Mouse (Mus musculus) stomach, embryonic 14.5 days (tissue): Measurements from ENCODE around the gene H2al1k. TPM values are rescaled to one million over a fixed set of nuclear protein-coding genes. Genes with fewer than 3 reads are reported as not detected.
"Not testable (repeated sequence)": the region's sequence is repeated elsewhere in the genome, so short reads cannot be mapped to it uniquely, and the experiment has no call there.

Source experiments
- ATAC-seq: fragments of 200-750 bp; cut with Nextera tagmentation; 2 replicates; pipeline ENCODE4 v1.8.0; 2017; ENCODE audit warnings: low read depth, moderate TSS enrichment; ENCODE audit not compliant: insufficient number of reproducible peaks, insufficient read depth, low FRiP score
- H3K27ac ChIP-seq: fragments of 300-500 bp; sonication (generic); 2 replicates; pipeline ENCODE4 v1.5.1; 2014; ENCODE audit warnings: mild to moderate bottlenecking, low read length, moderate library complexity, mixed read lengths
- H3K27me3 ChIP-seq: fragments of 300-500 bp; sonication (generic); 2 replicates; pipeline ENCODE4 v1.6.1; 2014; ENCODE audit warnings: low read length, control low read depth, mixed read lengths; ENCODE audit not compliant: control insufficient read depth, insufficient read depth
- H3K36me3 ChIP-seq: fragments of 300-500 bp; sonication (generic); 2 replicates; pipeline ENCODE4 v1.6.1; 2014; ENCODE audit warnings: mild to moderate bottlenecking, control low read depth, low read length, moderate library complexity, mixed read lengths; ENCODE audit not compliant: control insufficient read depth, insufficient read depth
- H3K4me1 ChIP-seq: fragments of 300-500 bp; sonication (generic); 2 replicates; pipeline ENCODE4 v1.6.1; 2014; ENCODE audit warnings: low read length, control low read depth, mixed read lengths; ENCODE audit not compliant: control insufficient read depth, insufficient read depth
- H3K4me2 ChIP-seq: fragments of 300-500 bp; sonication (generic); replicated peaks from 2 replicates; pipeline ENCODE4 v1.6.1; 2014; ENCODE audit warnings: low read depth, low read length, control low read depth
- H3K4me3 ChIP-seq: fragments of 300-500 bp; sonication (generic); 2 replicates; pipeline ENCODE4 v1.5.1; 2014; ENCODE audit warnings: low read depth, low read length, control low read depth
- H3K9ac ChIP-seq: fragments of 300-500 bp; sonication (generic); replicated peaks from 2 replicates; pipeline ENCODE4 v1.6.1; 2014; ENCODE audit warnings: low read depth, mild to moderate bottlenecking, control low read depth, low read length, moderate library complexity, mixed read lengths
- H3K9me3 ChIP-seq: fragments of 300-500 bp; sonication (generic); 2 replicates; pipeline ENCODE4 v1.6.1; 2016; ENCODE audit warnings: low read depth, low read length, control low read depth; ENCODE audit not compliant: control insufficient read depth
- polyA plus RNA-seq: library from polyadenylated mRNA; unstranded; fragments of >200 nt; fragmentation: Nextera tagmentation; extraction: Ambion mirVana; gene quantifications from 2 replicates; pipeline ENCODE4 v1.2.1, GENCODE M21; 2014

H2al1k gene
- polyA plus RNA-seq, 1 experiment from 2014 or later: not detected

DNA sequence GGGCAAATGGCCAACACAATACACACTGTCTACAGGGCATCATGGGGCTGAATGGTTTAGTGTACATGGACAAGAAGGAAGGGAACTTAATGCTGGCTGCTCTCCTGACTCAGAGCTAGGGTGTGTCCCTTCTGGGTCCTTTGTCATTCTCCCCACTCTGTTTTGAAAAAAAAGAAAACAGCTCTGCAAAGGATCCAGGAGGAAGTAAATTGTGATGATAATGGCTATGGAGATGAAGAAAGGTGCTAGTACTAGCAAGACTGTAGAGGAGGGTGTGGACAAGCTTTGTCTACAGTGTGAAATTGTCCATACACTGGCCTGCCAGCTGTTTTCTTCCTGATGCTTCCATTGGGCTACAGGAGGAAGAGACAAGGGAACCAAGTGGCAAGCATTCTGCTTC is 25.5 kb downstream of the H2al1k start:
- H3K4me3 ChIP-seq, H3K27ac ChIP-seq, ATAC-seq, H3K9me3 ChIP-seq, H3K4me1 ChIP-seq, H3K4me2 ChIP-seq, H3K36me3 ChIP-seq, H3K27me3 ChIP-seq, H3K9ac ChIP-seq: not testable (repeated sequence)

Other genes with a start within 250 kb of the H2al1k start
- gene 4930402K13Rik, start 246.1 kb upstream of the H2al1k start, polyA plus RNA-seq: not detected in 2 replicates
- gene Lancl3, start 150.7 kb upstream of the H2al1k start, polyA plus RNA-seq: 1.8 and 1.9 TPM in 2 replicates
- not detected in 2 replicates for gene Gm14862, start 93.7 kb upstream of the H2al1k start, polyA plus RNA-seq
- gene Xk, start 77.9 kb upstream of the H2al1k start, polyA plus RNA-seq: 4.1 and 5.0 TPM in 2 replicates
- 1.1 TPM in 1 of 2 replicates, not detected in the other for gene H2al1m, start 66.9 kb upstream of the H2al1k start, polyA plus RNA-seq
- gene Cybb, start 137.1 kb downstream of the H2al1k start, polyA plus RNA-seq: 3.0 and 3.3 TPM in 2 replicates
- not detected in 2 replicates for gene H2al1o, start 221.8 kb downstream of the H2al1k start, polyA plus RNA-seq